Mouse (Mus musculus) forebrain, embryonic 11.5 days (tissue): Measurements from ENCODE around the gene Oser1. TPM values are rescaled to one million over a fixed set of nuclear protein-coding genes. Genes with fewer than 3 reads are reported as not detected.

Experiments
- ATAC-seq: fragments of 200-750 bp; cut with Nextera tagmentation; replicated peaks from 2 replicates; pipeline ENCODE4 v1.8.0; 2017; ENCODE audit warnings: moderate TSS enrichment; ENCODE audit not compliant: low FRiP score
- DNase-seq: peaks from one replicate; pipeline ENCODE4 v3.0.0-alpha.2; 2017; ENCODE audit warnings: low spot score
- H3K27ac ChIP-seq: fragments of 300-500 bp; sonication (generic); 2 replicates; pipeline ENCODE4 v1.5.1; 2014; ENCODE audit warnings: low read depth, low read length
- H3K27me3 ChIP-seq: fragments of 300-500 bp; sonication (generic); 2 replicates; pipeline ENCODE4 v1.6.1; 2014; ENCODE audit warnings: mild to moderate bottlenecking, low read length, mixed read lengths; ENCODE audit not compliant: control insufficient read depth, insufficient read depth
- H3K36me3 ChIP-seq: fragments of 300-500 bp; sonication (generic); 2 replicates; pipeline ENCODE4 v1.6.1; 2014; ENCODE audit warnings: mild to moderate bottlenecking, low read length, moderate library complexity, mixed read lengths; ENCODE audit not compliant: control insufficient read depth, insufficient read depth
- H3K4me1 ChIP-seq: fragments of 300-500 bp; sonication (generic); replicated peaks from 2 replicates; pipeline ENCODE4 v1.6.1; 2014; ENCODE audit warnings: low read length, mixed read lengths; ENCODE audit not compliant: control insufficient read depth, insufficient read depth
- H3K4me2 ChIP-seq: fragments of 300-500 bp; sonication (generic); 2 replicates; pipeline ENCODE4 v1.6.1; 2014; ENCODE audit warnings: low read depth, mild to moderate bottlenecking, low read length, moderate library complexity, mixed read lengths; ENCODE audit not compliant: severe bottlenecking
- H3K4me3 ChIP-seq: fragments of 300-500 bp; sonication (generic); 2 replicates; pipeline ENCODE4 v1.5.1; 2014; ENCODE audit warnings: low read depth, low read length
- H3K9ac ChIP-seq: fragments of 300-500 bp; sonication (generic); 2 replicates; pipeline ENCODE4 v1.6.1; 2014; ENCODE audit warnings: low read length
- H3K9me3 ChIP-seq: fragments of 300-500 bp; sonication (generic); 2 replicates; pipeline ENCODE4 v1.6.1; 2016; ENCODE audit warnings: low read length, mixed read lengths; ENCODE audit not compliant: control insufficient read depth
- WGBS: fragments of 180-500 bp; shearing (Covaris S2); extraction: QIAGEN DNeasy Blood & Tissue Kit; methylation state at CpG from one replicate; pipeline ENCODE4 v1.1.7; 2014; 5-methylcytosine and 5-hydroxymethylcytosine counted together
- polyA plus RNA-seq: library from polyadenylated mRNA; unstranded; fragments of >200 nt; fragmentation: Nextera tagmentation; extraction: Ambion mirVana; gene quantifications from 2 replicates; pipeline ENCODE4 v1.2.1, GENCODE M21; 2014

Oser1 gene
- polyA plus RNA-seq, 1 experiment from 2014 or later: 85.5 TPM

- ATAC-seq: no peak
- no peak overlapping the region for H3K27ac ChIP-seq
Measured at GRCm38 (mm10) chr2:163453378-163453777, 28.9 kb upstream of the Oser1 start.

GRCm38 (mm10) chr2:163452738-163453137, 28.2 kb upstream of the Oser1 start:
- H3K27me3 ChIP-seq: no peaks in the 10 kb centered on the region
- H3K4me1 ChIP-seq: no peaks in the 10 kb centered on the region
- no peak overlapping the region for H3K4me2 ChIP-seq
- 88% methylated on average over 6 of the region's 6 CpGs for WGBS
- no peak overlapping the region for H3K27ac ChIP-seq
- ATAC-seq: no peak
- no peak overlapping the region for H3K9ac ChIP-seq
- H3K36me3 ChIP-seq: no peaks in the 10 kb centered on the region
- no peak overlapping the region for H3K4me3 ChIP-seq
- H3K9me3 ChIP-seq: no peaks in the 10 kb centered on the region
- no peak for DNase-seq

More at GRCm38 (mm10) chr2:163453378-163453777, 28.9 kb upstream of the Oser1 start:
- peaks cover under 1% of the 10 kb centered on the region for H3K27me3 ChIP-seq
- no peak overlapping the region for H3K9ac ChIP-seq
- H3K9me3 ChIP-seq: no peaks in the 10 kb centered on the region
- no peak overlapping the region for H3K4me3 ChIP-seq
- no peak overlapping the region for H3K4me2 ChIP-seq
- DNase-seq: no peak
- WGBS: 93% methylated on average over 13 of the region's 13 CpGs
- H3K36me3 ChIP-seq: no peaks in the 10 kb centered on the region
- no peaks in the 10 kb centered on the region for H3K4me1 ChIP-seq

- no peaks in the 10 kb centered on the region for H3K36me3 ChIP-seq
- no peaks in the 10 kb centered on the region for H3K9me3 ChIP-seq
- no peak overlapping the region for H3K9ac ChIP-seq
- H3K27me3 ChIP-seq: no peaks in the 10 kb centered on the region
- WGBS: 83% methylated on average over 6 of the region's 6 CpGs
- ATAC-seq (no peak), DNase-seq (no peak)
- H3K4me3 ChIP-seq: no peak overlapping the region
- H3K27ac ChIP-seq: no peak overlapping the region
- no peaks in the 10 kb centered on the region for H3K4me1 ChIP-seq
- no peak overlapping the region for H3K4me2 ChIP-seq
Measured at GRCm38 (mm10) chr2:163450668-163451295, 26.3 kb upstream of the Oser1 start.

- H3K36me3 ChIP-seq: no peaks in the 10 kb centered on the region
- H3K4me3 ChIP-seq: no peak overlapping the region
- no peak overlapping the region for H3K27ac ChIP-seq
- no peaks in the 10 kb centered on the region for H3K4me1 ChIP-seq
- H3K9me3 ChIP-seq: no peaks in the 10 kb centered on the region
- H3K27me3 ChIP-seq: no peaks in the 10 kb centered on the region
- DNase-seq (no peak), ATAC-seq (no peak)
- H3K4me2 ChIP-seq: no peak overlapping the region
- 74% methylated on average over 3 of the region's 3 CpGs for WGBS
- no peak overlapping the region for H3K9ac ChIP-seq
Measured at GRCm38 (mm10) chr2:163449276-163449675, 24.8 kb upstream of the Oser1 start.

GRCm38 (mm10) chr2:163447375-163447774, 22.9 kb upstream of the Oser1 start:
- Histone ChIP-seq H3K9me3 (no peaks in the 10 kb centered on the region), H3K27ac (no peak overlapping the region), H3K4me1 (no peaks in the 10 kb centered on the region), H3K4me2 (no peak overlapping the region), H3K4me3 (no peak overlapping the region), H3K9ac (no peak overlapping the region), H3K36me3 (no peaks in the 10 kb centered on the region), H3K27me3 (no peaks in the 10 kb centered on the region)
- ATAC-seq (no peak), DNase-seq (no peak)
- WGBS: 79% methylated on average over 12 of the region's 12 CpGs

GRCm38 (mm10) chr2:163444017-163444416, 19.5 kb upstream of the Oser1 start:
- no peak overlapping the region for H3K4me2 ChIP-seq
- WGBS: 77% methylated on average over 7 of the region's 7 CpGs
- no peak for ATAC-seq
- no peaks in the 10 kb centered on the region for H3K4me1 ChIP-seq
- no peak overlapping the region for H3K4me3 ChIP-seq
- DNase-seq: no peak
- H3K27ac ChIP-seq: no peak overlapping the region
- H3K27me3 ChIP-seq: no peaks in the 10 kb centered on the region
- no peaks in the 10 kb centered on the region for H3K36me3 ChIP-seq
- no peak overlapping the region; the same call in 1 of the 2 replicates for H3K9ac ChIP-seq
- H3K9me3 ChIP-seq: no peaks in the 10 kb centered on the region

- DNase-seq: no peak
- no peak overlapping the region for H3K4me3 ChIP-seq
- no peaks in the 10 kb centered on the region for H3K36me3 ChIP-seq
- no peaks in the 10 kb centered on the region for H3K9me3 ChIP-seq
- no peak for ATAC-seq
- H3K4me2 ChIP-seq: no peak overlapping the region
- WGBS: 74% methylated on average over 6 of the region's 6 CpGs
- no peak overlapping the region for H3K27ac ChIP-seq
- no peak overlapping the region for H3K9ac ChIP-seq
- H3K27me3 ChIP-seq: no peaks in the 10 kb centered on the region
- H3K4me1 ChIP-seq: no peaks in the 10 kb centered on the region
Measured at GRCm38 (mm10) chr2:163443543-163443942, 19.0 kb upstream of the Oser1 start.

GRCm38 (mm10) chr2:163439488-163439887, 15.0 kb upstream of the Oser1 start:
- peaks cover 3% of the 10 kb centered on the region; the same call in 1 of the 2 replicates for H3K27me3 ChIP-seq
- H3K9ac ChIP-seq: no peak overlapping the region
- H3K27ac ChIP-seq: no peak overlapping the region
- no peak for ATAC-seq
- H3K4me1 ChIP-seq: no peaks in the 10 kb centered on the region
- no peaks in the 10 kb centered on the region for H3K36me3 ChIP-seq
- no peaks in the 10 kb centered on the region for H3K9me3 ChIP-seq
- DNase-seq: no peak
- H3K4me3 ChIP-seq: peak overlapping the region; percentile 54
- WGBS: 80% methylated on average over 1 of the region's 1 CpGs
- peak overlapping the region; percentile 68 for H3K4me2 ChIP-seq
